Comparison of ENCODE assay signal across 8 mouse cellular contexts in genomic region chr12:100778934-100779865, GRCm38 (mm10). TPM values are rescaled to one million over a fixed set of nuclear protein-coding genes. Genes with fewer than 3 reads are reported as not detected.
DNase-seq lines count a peak whose midpoint lies in the region; ATAC-seq lines count a peak whose summit lies in the region.

Gene Dglucy, plus strand, starts transcription at chr12:100779057.

- peak within 1 kb of the TSS; percentile 31 for H3K4me2 ChIP-seq in hindbrain, embryonic 13.5 days

- peak within 1 kb of the TSS; percentile 25 for H3K4me3 ChIP-seq in hindbrain, embryonic 13.5 days

- H3K9ac ChIP-seq in hindbrain, embryonic 13.5 days: peak within 1 kb of the TSS; percentile 53

- peak within 1 kb of the TSS; percentile 87 for H3K27ac ChIP-seq in hindbrain, embryonic 13.5 days

- peak; percentile 96 for ATAC-seq in hindbrain, embryonic 13.5 days (ENCODE audit: low FRiP score)

- 37% methylated on average over 12 of the region's 12 CpGs for WGBS in hindbrain, embryonic 13.5 days

- no peaks in the 10 kb centered on the region for H3K27me3 ChIP-seq in hindbrain, embryonic 13.5 days

- peak; percentile 91 for DNase-seq in Muller cell, postnatal 12 days (ENCODE audit: inconsistent ontology term)
- DNase-seq in cerebellum, adult 8-10 months: peak; percentile 85
- DNase-seq in frontal cortex, postnatal 36 days (ENCODE audit: low spot score in 2 of 2): peak; percentile 80 to 88
- peak; percentile 81 to 93 for DNase-seq in layer of hippocampus, postnatal 14 days (ENCODE audit: low spot score in 2 of 2)
- DNase-seq in lung, postnatal 14 days: peak; percentile 93
- peak; percentile 78 to 88 for DNase-seq in right cerebral cortex, adult 2 months (ENCODE audit: low spot score in 2 of 2)
- peak; percentile 80 for DNase-seq in urinary bladder, adult 2 months (ENCODE audit: low spot score)

- H3K36me3 ChIP-seq in hindbrain, embryonic 13.5 days: no peaks in the 10 kb centered on the region

- H3K4me1 ChIP-seq in hindbrain, embryonic 13.5 days (replicated peaks): peaks cover 20% of the 10 kb centered on the region

- H3K9me3 ChIP-seq in hindbrain, embryonic 13.5 days: no peaks in the 10 kb centered on the region

RNA-seq across cellular contexts. Expression of gene Dglucy, which starts in this region (rescaled TPM):
- 1.9 and 2.0 TPM in 2 replicates for polyA plus RNA-seq in hindbrain, embryonic 13.5 days (2015; fragmentation: Nextera tagmentation; extraction: Ambion mirVana)
- 1 to 10 TPM; 5.1 to 6.7 TPM for total RNA-seq in layer of hippocampus, postnatal 14 days (2021)
- polyA plus RNA-seq in urinary bladder, adult 2 months (2012; rRNA removed): 20.0 and 23.8 TPM in 2 replicates

Comparison
In these comparisons a context has a peak if more than half of its experiments do, and no peak if none do; other contexts are left out.
1. Peak in every context shown above with its lines: DNase-seq, ATAC-seq, H3K4me3 ChIP-seq and H3K27ac ChIP-seq.